Mouse (Mus musculus) embryo, embryonic 11.5 days (tissue): ENCODE measurements around the gene Mafg.

Experiments
- DNase-seq: peaks from one replicate; pipeline ENCODE4 v3.0.0-alpha.2; 2012; ENCODE audit warnings: low read depth, low spot score

Gene Mafg

DNA sequence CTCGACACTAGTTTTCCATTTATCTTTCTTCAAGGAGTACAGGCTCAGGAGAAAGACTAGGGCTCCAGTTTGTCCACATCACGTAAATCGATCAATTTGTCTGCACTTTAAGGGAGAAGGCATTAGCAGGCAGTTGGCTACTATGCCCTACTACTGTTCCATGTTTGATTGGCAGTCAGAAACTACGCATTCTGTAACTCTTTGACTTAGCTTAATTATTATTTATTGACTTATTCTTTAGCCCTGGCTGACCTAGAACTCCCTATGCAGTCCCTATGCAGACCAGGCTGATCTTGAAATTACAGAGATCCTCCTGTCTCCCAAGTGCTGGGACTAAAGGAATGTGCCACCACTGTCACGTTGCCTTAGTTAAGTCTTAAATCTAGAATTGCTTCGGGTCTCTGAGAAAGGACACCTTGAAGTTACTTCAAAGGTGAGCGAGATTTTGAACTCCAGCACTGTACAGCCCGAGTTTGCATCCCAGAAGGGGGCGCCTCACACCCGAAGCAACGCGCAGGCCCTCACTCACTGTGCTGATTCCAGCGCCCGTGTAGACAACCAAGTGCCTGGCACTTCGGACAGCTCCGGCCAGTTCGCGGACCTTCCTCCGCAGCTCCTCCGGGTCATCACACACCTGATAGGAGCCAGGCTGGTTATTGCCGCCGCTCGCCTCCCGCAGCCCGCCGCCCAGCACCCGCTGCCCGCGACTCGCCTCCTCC lies 9.3 kb downstream of the Mafg start:
- DNase-seq: no peak

GRCm38 (mm10) chr11:120622805-120623204 lies 10.6 kb downstream of the Mafg start:
- DNase-seq: no peak

- DNase-seq: no peak
Measured at GRCm38 (mm10) chr11:120620195-120620594, 13.2 kb downstream of the Mafg start.

DNA sequence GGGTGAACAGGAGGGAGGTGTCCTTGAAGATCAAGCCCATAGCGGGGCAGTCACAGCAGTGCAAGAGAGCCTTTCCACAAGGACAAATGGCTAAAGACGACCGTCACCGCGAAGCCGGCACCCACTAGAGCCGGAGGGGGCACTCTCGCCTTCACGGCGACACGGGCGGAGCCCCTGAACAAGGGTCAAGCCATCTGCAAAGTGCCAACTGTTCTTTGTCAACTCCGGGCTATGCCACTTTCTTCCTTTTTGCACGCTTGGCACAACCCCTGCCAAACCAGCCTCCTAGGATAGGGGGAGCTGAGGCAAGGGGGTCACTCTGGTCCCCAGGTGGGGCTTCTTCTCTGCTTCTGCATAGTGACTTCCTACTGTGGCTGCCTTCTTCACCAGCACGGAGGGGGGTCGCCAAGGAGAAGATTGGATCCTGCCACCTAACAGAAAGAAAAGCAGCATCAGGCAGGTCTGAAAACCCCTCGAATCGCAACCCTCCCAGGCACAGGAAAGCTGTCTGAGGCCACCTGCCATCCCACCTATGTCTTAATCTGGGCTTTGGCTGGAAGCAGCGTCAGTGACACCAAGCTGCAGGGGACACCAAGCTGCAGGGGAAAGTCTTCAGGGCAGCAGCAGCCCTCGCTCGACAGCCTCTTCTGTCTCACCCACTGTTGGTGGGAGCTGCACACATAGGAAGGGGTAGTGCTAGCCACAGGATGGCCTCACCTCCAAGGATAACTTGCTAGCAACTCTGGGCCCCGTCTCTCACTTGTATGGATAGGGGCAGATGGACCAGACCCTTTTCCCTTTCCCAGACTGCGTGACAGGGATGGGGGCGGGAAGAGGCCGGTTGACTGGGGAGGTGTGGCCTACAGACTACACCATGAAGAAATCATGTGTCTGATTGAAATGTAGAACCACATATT lies 14.5 kb downstream of the Mafg start:
- DNase-seq: no peak

- peak; percentile 87 for DNase-seq
Measured at GRCm38 (mm10) chr11:120617519-120618112, 15.8 kb downstream of the Mafg start, which contains the start of gene Pcyt2. Gene Pcyt2, minus strand, starts transcription at chr11:120617936.

- DNase-seq: no peak
Measured at GRCm38 (mm10) chr11:120616617-120617294, 16.6 kb downstream of the Mafg start.

GRCm38 (mm10) chr11:120615606-120616203 lies 17.7 kb downstream of the Mafg start:
- no peak for DNase-seq

DNA sequence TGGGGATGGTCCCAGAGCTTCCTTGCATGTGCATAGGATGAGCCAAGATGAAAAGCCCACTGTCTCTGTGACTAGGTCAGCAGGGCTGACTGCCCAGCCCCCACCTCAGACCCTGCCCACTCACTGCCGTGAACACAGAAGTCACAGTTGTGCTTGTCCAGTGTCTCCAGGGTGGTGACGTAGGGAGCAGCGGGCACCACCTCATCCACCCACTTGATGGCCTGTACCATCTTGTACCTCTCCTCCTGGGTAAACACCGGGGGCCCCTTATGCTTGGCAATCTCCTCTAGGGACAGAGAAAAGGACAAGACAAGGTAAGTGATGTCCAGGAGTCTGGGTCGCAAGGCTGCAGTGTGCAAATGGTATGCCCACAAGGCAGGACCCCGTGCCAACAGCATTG lies 18.2 kb downstream of the Mafg start:
- DNase-seq: no peak

GRCm38 (mm10) chr11:120613976-120614375 lies 19.4 kb downstream of the Mafg start:
- DNase-seq: no peak

- no peak for DNase-seq
Measured at GRCm38 (mm10) chr11:120613481-120613972, 19.9 kb downstream of the Mafg start.

- DNase-seq: no peak
Measured at GRCm38 (mm10) chr11:120612763-120613162, 20.6 kb downstream of the Mafg start.

DNA sequence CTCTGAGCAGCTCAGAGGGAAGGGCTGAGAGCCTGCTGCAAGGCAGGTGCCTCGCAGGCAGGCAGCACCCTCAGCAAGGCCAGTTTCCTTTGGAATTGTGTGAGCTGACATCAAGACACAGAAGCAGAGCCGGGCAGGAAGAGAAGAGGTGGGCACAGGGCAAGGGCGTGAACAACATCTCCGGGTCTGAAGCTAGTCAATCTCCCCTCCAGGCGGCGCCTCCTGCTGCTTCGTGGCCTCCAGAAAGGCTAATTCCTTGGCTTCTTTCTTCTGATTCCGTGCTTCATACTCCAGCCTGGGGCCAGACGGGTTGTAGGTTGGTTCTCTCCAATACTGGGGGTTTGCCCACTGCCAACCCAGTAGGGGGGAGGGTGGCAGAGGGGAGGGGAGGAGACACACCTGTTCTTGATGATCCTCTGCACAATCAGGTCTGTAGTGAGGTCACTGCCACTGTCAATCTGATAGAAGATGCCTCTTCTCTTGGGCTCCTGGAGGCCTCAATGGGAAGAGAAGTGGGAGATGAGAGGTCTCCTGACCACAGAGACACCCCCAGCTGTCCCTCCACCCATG lies 22.8 kb downstream of the Mafg start:
- no peak for DNase-seq

- DNase-seq: no peak
Measured at GRCm38 (mm10) chr11:120609250-120609649, 24.1 kb downstream of the Mafg start.

DNA sequence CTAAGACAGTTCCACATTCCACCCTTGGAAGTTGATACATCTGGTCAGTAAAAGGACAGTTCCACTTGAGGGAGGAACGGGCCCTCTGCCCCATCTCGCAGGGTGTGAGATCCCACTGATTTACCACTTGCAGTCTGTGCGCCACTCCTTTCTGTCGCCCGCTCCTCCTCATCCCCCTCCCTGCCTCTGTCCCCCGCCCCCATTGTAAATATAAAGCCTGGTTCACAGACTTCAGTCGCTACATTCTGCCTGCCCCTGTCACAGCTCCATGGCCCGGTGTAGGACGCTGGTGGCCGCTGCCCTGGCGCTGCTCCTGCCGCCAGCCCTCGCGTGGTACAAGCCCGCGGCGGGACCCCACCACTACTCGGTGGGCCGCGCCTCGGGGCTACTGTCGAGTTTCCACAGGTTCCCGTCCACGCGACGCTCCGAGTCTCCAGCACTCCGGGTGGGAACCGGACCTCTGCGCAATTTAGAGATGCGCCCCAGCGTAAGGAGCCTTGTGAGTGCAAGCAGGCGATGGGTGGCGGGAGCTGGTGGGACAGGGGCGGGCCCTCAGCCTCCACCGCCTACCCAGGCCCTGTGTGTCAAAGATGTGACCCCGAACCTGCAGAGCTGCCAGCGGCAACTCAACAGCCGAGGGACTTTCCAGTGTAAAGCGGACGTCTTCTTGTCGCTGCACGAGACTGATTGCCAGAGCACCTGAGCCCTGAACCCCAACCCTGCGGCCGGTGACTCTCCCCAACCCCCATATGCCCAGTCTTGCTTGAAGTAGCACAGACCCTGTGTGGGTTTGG lies 25.0 kb downstream of the Mafg start, which contains the start of gene Npb:
TSS of gene Npb (plus strand) at position 237 of the 794 bp plus-strand sequence.
- DNase-seq: no peak

GRCm38 (mm10) chr11:120606764-120607163 lies 26.6 kb downstream of the Mafg start:
- no peak for DNase-seq

DNA sequence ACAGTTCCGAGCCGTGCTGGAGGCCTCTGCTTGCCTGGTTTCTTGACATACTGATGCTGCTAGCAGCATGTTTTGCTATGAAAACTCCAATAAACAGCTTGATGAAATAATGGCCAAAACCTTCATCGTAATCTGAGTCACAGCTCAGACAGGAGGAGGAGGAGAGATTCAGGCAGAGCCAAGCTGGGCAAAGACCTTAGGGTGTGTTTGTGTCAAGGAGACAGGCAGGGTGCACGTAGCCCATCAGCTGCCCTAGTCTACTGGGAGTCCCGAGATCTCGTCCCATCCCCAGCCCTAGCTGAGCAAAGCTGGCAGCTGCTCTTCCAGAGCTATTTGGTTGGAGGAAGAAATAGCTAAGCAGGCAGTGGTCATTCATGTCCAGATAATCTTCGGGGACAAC lies 27.7 kb downstream of the Mafg start:
- no peak for DNase-seq

DNA sequence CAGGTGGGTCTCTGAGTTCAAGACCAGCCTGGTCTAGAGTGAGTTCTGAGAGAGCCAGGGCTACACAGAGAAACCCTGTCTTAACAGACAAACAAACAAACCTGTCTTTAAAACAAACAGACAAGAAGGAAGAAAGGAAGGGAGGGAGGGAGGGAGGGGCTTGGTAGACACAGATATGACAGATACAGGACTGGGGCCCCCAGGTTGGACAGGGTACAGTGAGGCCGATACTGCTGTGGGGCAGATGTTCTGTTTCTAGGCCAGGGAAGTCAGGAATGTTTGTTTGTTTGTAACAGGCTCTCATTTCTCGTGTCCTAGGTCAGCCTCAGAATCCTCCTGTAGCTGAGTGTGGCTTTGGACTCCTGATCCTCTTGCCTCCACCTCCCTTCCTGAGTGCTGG lies 29.9 kb downstream of the Mafg start:
- no peak for DNase-seq

DNA sequence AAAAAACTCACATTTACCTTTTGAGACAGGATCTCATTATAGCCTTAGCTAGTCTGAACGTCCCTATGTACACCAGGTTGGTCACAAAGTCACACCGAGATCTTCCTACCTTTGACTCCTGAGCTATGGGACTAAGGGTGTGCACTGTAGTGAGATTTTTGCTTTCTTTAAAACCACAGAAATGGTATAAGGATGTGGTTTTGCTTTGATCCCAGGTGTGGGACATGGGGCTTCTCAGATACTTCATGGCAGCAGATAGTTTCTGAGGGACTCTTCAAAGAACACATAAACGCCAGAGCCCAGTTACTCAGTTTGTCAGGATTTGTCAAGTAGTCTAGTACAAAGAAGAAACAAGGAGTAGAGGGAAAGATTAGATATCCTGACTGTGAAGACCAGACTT lies 32.7 kb downstream of the Mafg start:
- no peak for DNase-seq

DNA sequence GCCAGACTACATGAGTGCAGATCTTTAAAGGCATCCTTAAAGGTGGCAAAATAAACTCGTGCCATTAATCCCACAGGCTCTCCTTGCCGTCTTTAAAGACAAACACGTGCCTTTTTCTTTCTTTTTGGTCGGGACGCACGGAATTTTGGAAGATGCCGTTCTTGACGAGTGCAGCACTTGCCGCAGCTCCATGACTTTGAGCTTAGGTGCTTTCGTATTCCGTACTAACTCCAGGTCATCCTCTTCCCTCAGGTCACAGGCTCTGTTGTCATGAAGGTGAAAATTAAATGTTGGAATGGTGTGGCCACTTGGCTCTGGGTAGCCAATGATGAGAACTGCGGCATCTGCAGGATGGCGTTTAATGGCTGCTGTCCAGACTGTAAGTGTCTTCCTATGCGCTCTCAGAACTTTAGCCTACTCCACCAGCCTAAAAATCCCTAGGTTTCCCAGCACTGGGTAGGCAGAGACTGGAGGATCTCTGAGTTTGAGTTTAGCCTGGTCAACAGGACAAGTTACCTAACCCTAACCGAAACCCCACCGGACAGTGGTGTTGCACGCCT lies 34.3 kb downstream of the Mafg start:
- no peak for DNase-seq
